Mouse (Mus musculus) testis, adult 2 months (tissue): ENCODE results near the gene Slc48a1.

Experiments
- CTCF ChIP-seq: fragments of 200-500 bp; IDR thresholded peaks from 2 replicates; pipeline ENCODE4 v1.5.1; 2012; ENCODE audit warnings: low read depth, mild to moderate bottlenecking, inconsistent platforms, low read length, moderate library complexity; ENCODE audit not compliant: control insufficient read depth, insufficient read depth, insufficient replicate concordance
- POLR2A ChIP-seq: fragments of 200-500 bp; IDR thresholded peaks from 2 replicates; pipeline ENCODE4 v1.6.1; 2012; ENCODE audit warnings: low read depth, mild to moderate bottlenecking, inconsistent platforms, low read length, moderate library complexity; ENCODE audit not compliant: control insufficient read depth

DNA sequence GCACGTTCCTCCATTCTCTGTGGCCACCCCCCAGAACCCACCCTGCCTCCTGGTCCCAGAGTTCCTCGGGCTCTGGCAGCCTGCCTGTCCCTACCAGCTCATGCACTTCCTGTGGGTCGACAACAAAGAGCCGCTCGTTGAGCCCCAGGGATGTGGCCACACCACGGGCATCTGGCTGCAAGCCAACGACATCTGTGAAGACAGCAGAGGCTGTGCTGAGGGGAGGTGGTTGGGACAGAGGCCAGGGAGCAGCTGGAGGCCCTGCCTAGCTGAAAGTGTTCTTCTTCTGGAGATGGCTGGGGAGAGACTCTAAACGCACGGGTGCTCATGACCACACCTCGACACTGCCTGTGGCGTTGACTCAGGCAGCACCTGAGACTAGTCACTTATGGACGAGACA, 27.6 kb upstream of the Slc48a1 start:
- TF ChIP-seq CTCF: no peak
- no peak for TF ChIP-seq POLR2A
